Mouse (Mus musculus): ENCODE results near the gene Dclk2.

Dclk2 gene

GRCm38 (mm10) chr3:86793720-86794191 is 126.9 kb downstream of the Dclk2 start:
- no peak for DNase-seq

- DNase-seq: no peak
Observed at GRCm38 (mm10) chr3:86793264-86793663, 127.4 kb downstream of the Dclk2 start.

GRCm38 (mm10) chr3:86789752-86790151 is 130.9 kb downstream of the Dclk2 start:
- DNase-seq: peak; percentile 58

- DNase-seq: peak; percentile 72
Observed at GRCm38 (mm10) chr3:86788711-86789110, 131.9 kb downstream of the Dclk2 start.

GRCm38 (mm10) chr3:86787423-86788123 is 133.1 kb downstream of the Dclk2 start:
- DNase-seq: peak; percentile 27

GRCm38 (mm10) chr3:86786845-86787351 is 133.8 kb downstream of the Dclk2 start:
- peak; percentile 72 for DNase-seq

GRCm38 (mm10) chr3:86786280-86786679 is 134.4 kb downstream of the Dclk2 start:
- DNase-seq: peak; percentile 23

- no peak for DNase-seq
Observed at GRCm38 (mm10) chr3:86784930-86785329, 135.7 kb downstream of the Dclk2 start.

DNA sequence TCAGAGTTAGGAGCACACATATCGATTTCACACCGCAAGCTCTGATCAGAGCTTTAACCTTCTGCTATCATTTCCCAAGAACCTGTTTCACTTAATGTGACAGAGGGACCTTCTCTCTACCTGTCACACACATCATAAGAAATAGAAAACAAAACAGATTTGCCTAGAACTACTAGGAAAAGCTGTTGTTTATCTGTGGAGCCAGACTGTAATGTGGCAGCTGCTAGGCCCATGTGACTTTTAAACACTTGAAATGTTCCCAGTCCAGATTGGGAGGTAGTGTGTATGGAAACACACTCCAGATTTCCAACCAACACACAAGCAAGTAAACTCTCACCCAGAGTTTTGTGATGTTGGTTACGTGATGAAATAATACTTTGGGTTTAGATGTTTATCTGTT is 136.6 kb downstream of the Dclk2 start:
- no peak for DNase-seq

DNA sequence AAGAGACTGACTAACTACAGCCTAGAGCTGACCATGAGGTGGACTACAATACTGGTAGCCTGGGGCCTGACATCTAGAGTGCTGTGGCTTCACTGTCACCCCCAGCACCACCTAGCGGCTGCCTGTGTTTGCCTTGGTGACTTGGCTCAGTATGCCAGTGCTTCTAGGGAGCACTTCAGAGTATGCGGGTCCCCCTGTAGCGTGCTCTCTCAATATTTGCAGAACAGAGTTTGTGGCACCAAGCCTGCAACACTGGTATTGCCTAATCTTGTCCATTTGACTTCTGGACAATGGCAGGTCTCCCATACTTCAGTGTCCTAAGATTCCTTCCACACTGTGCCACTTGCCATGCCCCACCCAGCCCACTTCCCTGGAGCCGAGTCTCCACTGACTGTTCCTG is 140.9 kb downstream of the Dclk2 start:
- no peak for DNase-seq

GRCm38 (mm10) chr3:86775444-86775828 is 145.2 kb downstream of the Dclk2 start:
- DNase-seq: no peak

- no peak for DNase-seq
Observed at GRCm38 (mm10) chr3:86774566-86775443, 145.8 kb downstream of the Dclk2 start.

DNA sequence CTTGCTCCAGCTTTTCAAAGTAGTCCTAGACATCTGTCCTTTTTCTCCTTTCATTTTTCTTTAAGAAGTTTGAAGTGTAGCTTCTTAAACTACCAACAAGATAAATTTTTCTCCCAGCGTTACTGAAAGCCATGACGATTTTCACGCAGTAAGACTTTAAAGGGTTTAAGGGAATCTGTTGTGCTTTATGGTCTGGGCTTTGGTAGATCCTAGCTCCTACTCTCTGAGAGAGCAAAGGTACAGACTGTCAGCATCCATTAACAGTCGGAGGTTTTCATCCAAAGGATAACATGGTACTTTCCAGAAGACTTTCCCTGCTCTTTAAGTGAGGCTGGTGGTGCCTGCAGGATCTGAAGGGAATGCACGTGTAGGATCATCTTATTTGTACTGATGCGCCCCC is 151.7 kb downstream of the Dclk2 start:
- no peak for DNase-seq

- DNase-seq: no peak
Observed at GRCm38 (mm10) chr3:86768553-86768952, 152.1 kb downstream of the Dclk2 start.

GRCm38 (mm10) chr3:86762456-86762855 is 158.2 kb downstream of the Dclk2 start:
- DNase-seq: no peak

GRCm38 (mm10) chr3:86762036-86762415 is 158.6 kb downstream of the Dclk2 start:
- no peak for DNase-seq

DNA sequence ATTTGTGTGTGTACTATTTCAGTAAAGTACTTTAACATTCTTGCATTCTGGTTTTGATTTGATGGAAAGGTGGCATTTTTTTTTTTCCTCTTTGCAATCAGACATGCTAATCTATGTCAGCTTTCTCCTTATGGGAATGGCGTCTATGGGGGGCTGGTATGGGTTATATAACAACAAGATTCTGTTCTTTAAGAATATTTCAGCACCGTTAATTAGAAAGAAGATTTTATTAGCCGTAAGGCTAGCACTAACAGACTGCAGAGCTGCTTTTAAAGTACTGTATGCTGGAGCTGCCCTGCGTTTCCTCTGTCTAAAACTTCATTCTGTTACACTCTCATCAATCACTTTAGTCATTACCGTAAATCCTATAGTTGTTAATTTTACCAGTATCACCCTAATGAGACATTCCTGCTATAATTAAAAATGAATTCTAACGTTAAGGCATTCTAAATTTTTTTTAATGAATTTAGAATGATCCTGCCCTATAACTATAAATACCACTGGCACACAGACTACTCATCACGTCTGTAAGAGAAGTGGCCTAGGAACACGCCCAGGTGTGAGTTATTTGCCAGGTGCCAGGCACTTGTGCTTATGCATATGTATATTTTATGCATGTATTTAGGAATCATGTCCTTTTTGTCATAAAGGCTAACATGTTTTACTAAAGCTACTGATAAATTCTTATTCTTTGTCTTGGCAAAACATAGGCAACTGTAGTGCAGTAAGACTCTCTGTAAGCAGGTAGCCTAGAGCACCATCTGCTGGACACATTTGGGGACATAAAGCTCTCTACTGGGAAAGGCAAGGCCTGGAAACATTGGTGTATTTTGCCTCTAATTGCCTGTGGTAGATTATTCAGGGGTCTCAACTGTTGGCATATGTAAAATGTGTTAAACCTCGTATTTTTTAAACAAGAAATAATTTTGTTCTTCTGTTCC is 159.3 kb downstream of the Dclk2 start:
- DNase-seq: peak; percentile 62

DNA sequence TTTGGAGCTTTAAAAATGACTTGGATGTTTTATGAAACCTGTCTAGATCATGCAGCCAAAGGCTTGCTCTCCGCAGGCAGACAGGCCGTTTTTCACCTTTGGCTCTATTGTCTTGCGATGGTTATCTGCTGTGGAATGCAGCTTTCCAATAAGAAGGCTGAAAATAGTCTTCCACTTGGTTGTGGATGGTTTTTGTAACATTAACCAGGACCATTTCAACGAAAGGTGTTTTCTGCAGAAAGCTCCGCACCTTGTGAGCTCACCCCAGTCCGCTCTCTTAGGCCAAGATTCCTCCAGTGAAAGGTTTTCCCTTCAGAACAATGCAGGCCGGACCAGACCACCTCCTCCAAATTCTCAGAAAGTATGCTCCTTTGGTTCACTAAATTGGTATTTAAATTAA is 160.2 kb downstream of the Dclk2 start:
- no peak for DNase-seq

GRCm38 (mm10) chr3:86759834-86760233 is 160.8 kb downstream of the Dclk2 start:
- no peak for DNase-seq

GRCm38 (mm10) chr3:86759383-86759782 is 161.3 kb downstream of the Dclk2 start:
- DNase-seq: no peak

- DNase-seq: no peak
Observed at GRCm38 (mm10) chr3:86758727-86759126, 161.9 kb downstream of the Dclk2 start.

- no peak for DNase-seq
Observed at GRCm38 (mm10) chr3:86756548-86756947, 164.1 kb downstream of the Dclk2 start.
